Mouse (Mus musculus): ENCODE data around the gene Trio. TPM values are rescaled to one million over a fixed set of nuclear protein-coding genes. Genes with fewer than 3 reads are reported as not detected.

The Trio gene
- polyA plus RNA-seq, 1 experiment, result 187 TPM

GRCm38 (mm10) chr15:27761416-27761815 is 264.2 kb downstream of the Trio start:
- TF ChIP-seq POLR2A (IDR thresholded peaks at IDR 0.05; ENCODE audit: borderline replicate concordance, insufficient read depth, low read length) (no peak), CTCF (IDR thresholded peaks at IDR 0.05; ENCODE audit: borderline replicate concordance, insufficient read depth, low read depth, low read length) (no peak)
- no peak for DNase-seq

GRCm38 (mm10) chr15:27760655-27761054 is 265.0 kb downstream of the Trio start:
- no peak for DNase-seq
- no peak overlapping the region for H3K4me3 ChIP-seq (replicated peaks; ENCODE audit: insufficient read depth, low read depth, low read length)
- no peaks in the 10 kb centered on the region for H3K27me3 ChIP-seq (ENCODE audit: control insufficient read depth, insufficient read depth, low read length)
- 38% methylated on average over 1 of the region's 1 CpGs for WGBS
- TF ChIP-seq CTCF (IDR thresholded peaks at IDR 0.05; ENCODE audit: borderline replicate concordance, insufficient read depth, low read depth, low read length) (no peak), POLR2A (IDR thresholded peaks at IDR 0.05; ENCODE audit: borderline replicate concordance, insufficient read depth, low read length) (no peak)
- H3K4me1 ChIP-seq (ENCODE audit: control insufficient read depth, insufficient read depth, low read length), result no peaks in the 10 kb centered on the region
- no peak overlapping the region for H3K27ac ChIP-seq (ENCODE audit: insufficient read depth, low read length)

More at GRCm38 (mm10) chr15:27761416-27761815, 264.2 kb downstream of the Trio start:
- WGBS, result 67% methylated on average over 3 of the region's 3 CpGs
- no peak overlapping the region for H3K4me3 ChIP-seq (replicated peaks; ENCODE audit: insufficient read depth, low read depth, low read length)
- no peaks in the 10 kb centered on the region for H3K27me3 ChIP-seq (ENCODE audit: control insufficient read depth, insufficient read depth, low read length)
- H3K27ac ChIP-seq (ENCODE audit: insufficient read depth, low read length), result no peak overlapping the region
- H3K4me1 ChIP-seq (ENCODE audit: control insufficient read depth, insufficient read depth, low read length), result no peaks in the 10 kb centered on the region

GRCm38 (mm10) chr15:27759890-27760289 is 265.8 kb downstream of the Trio start:
- H3K27ac ChIP-seq (ENCODE audit: insufficient read depth, low read length), result no peak overlapping the region
- H3K27me3 ChIP-seq (ENCODE audit: control insufficient read depth, insufficient read depth, low read length), result no peaks in the 10 kb centered on the region
- no peak overlapping the region for H3K4me3 ChIP-seq (replicated peaks; ENCODE audit: insufficient read depth, low read depth, low read length)
- TF ChIP-seq CTCF (IDR thresholded peaks at IDR 0.05; ENCODE audit: borderline replicate concordance, insufficient read depth, low read depth, low read length) (no peak), POLR2A (IDR thresholded peaks at IDR 0.05; ENCODE audit: borderline replicate concordance, insufficient read depth, low read length) (no peak)
- no peaks in the 10 kb centered on the region for H3K4me1 ChIP-seq (ENCODE audit: control insufficient read depth, insufficient read depth, low read length)
- 62% methylated on average over 5 of the region's 5 CpGs for WGBS
- DNase-seq, result no peak

GRCm38 (mm10) chr15:27758680-27759079 is 267.0 kb downstream of the Trio start:
- TF ChIP-seq POLR2A (IDR thresholded peaks at IDR 0.05; ENCODE audit: borderline replicate concordance, insufficient read depth, low read length) (no peak), CTCF (IDR thresholded peaks at IDR 0.05; ENCODE audit: borderline replicate concordance, insufficient read depth, low read depth, low read length) (no peak)
- WGBS, result 78% methylated on average over 6 of the region's 6 CpGs
- DNase-seq, result no peak
- no peaks in the 10 kb centered on the region for H3K27me3 ChIP-seq (ENCODE audit: control insufficient read depth, insufficient read depth, low read length)
- no peak overlapping the region for H3K4me3 ChIP-seq (replicated peaks; ENCODE audit: insufficient read depth, low read depth, low read length)
- H3K27ac ChIP-seq (ENCODE audit: insufficient read depth, low read length), result no peak overlapping the region
- H3K4me1 ChIP-seq (ENCODE audit: control insufficient read depth, insufficient read depth, low read length), result no peaks in the 10 kb centered on the region

GRCm38 (mm10) chr15:27756426-27756825 is 269.2 kb downstream of the Trio start:
- no peak for DNase-seq
- Histone ChIP-seq H3K4me3 (replicated peaks; ENCODE audit: insufficient read depth, low read depth, low read length) (no peak overlapping the region), H3K4me1 (ENCODE audit: control insufficient read depth, insufficient read depth, low read length) (no peaks in the 10 kb centered on the region), H3K27me3 (ENCODE audit: control insufficient read depth, insufficient read depth, low read length) (no peaks in the 10 kb centered on the region), H3K27ac (ENCODE audit: insufficient read depth, low read length) (no peak overlapping the region)
- whole genome bisulfite sequencing, result 78% methylated on average over 11 of the region's 11 CpGs
- no peak for TF ChIP-seq CTCF (IDR thresholded peaks at IDR 0.05; ENCODE audit: borderline replicate concordance, insufficient read depth, low read depth, low read length)
- no peak for TF ChIP-seq POLR2A (IDR thresholded peaks at IDR 0.05; ENCODE audit: borderline replicate concordance, insufficient read depth, low read length)

GRCm38 (mm10) chr15:27754571-27755260 is 270.9 kb downstream of the Trio start:
- Histone ChIP-seq H3K4me1 (ENCODE audit: control insufficient read depth, insufficient read depth, low read length) (no peaks in the 10 kb centered on the region), H3K4me3 (replicated peaks; ENCODE audit: insufficient read depth, low read depth, low read length) (no peak overlapping the region), H3K27me3 (ENCODE audit: control insufficient read depth, insufficient read depth, low read length) (no peaks in the 10 kb centered on the region), H3K27ac (ENCODE audit: insufficient read depth, low read length) (no peak overlapping the region)
- DNase-seq, result no peak
- TF ChIP-seq POLR2A (IDR thresholded peaks at IDR 0.05; ENCODE audit: borderline replicate concordance, insufficient read depth, low read length), result no peak
- no peak for TF ChIP-seq CTCF (IDR thresholded peaks at IDR 0.05; ENCODE audit: borderline replicate concordance, insufficient read depth, low read depth, low read length)
- 58% methylated on average over 7 of the region's 7 CpGs for whole genome bisulfite sequencing

GRCm38 (mm10) chr15:27753923-27754322 is 271.7 kb downstream of the Trio start:
- H3K27me3 ChIP-seq (ENCODE audit: control insufficient read depth, insufficient read depth, low read length), result no peaks in the 10 kb centered on the region
- no peaks in the 10 kb centered on the region for H3K4me1 ChIP-seq (ENCODE audit: control insufficient read depth, insufficient read depth, low read length)
- H3K4me3 ChIP-seq (replicated peaks; ENCODE audit: insufficient read depth, low read depth, low read length), result no peak overlapping the region
- no peak for TF ChIP-seq POLR2A (IDR thresholded peaks at IDR 0.05; ENCODE audit: borderline replicate concordance, insufficient read depth, low read length)
- H3K27ac ChIP-seq (ENCODE audit: insufficient read depth, low read length), result no peak overlapping the region
- no peak for DNase-seq
- 81% methylated on average over 5 of the region's 5 CpGs for WGBS

GRCm38 (mm10) chr15:27752677-27753342 is 272.8 kb downstream of the Trio start:
- no peaks in the 10 kb centered on the region for H3K27me3 ChIP-seq (ENCODE audit: control insufficient read depth, insufficient read depth, low read length)
- H3K4me3 ChIP-seq (replicated peaks; ENCODE audit: insufficient read depth, low read depth, low read length), result no peak overlapping the region
- no peak overlapping the region for H3K27ac ChIP-seq (ENCODE audit: insufficient read depth, low read length)
- H3K4me1 ChIP-seq (ENCODE audit: control insufficient read depth, insufficient read depth, low read length), result no peaks in the 10 kb centered on the region
- TF ChIP-seq CTCF (IDR thresholded peaks at IDR 0.05; ENCODE audit: borderline replicate concordance, insufficient read depth, low read depth, low read length) (no peak), POLR2A (IDR thresholded peaks at IDR 0.05; ENCODE audit: borderline replicate concordance, insufficient read depth, low read length) (no peak)
- WGBS, result 70% methylated on average over 7 of the region's 7 CpGs
- no peak for DNase-seq
